Mouse (Mus musculus): Measurements from ENCODE around the gene Ehmt2.
A peak's percentile ranks its signal among the peaks of the same experiment; 100 is the strongest.
"Not testable (repeated sequence)": the region's sequence is repeated elsewhere in the genome, so short reads cannot be mapped to it uniquely, and the experiment has no call there.

Ehmt2 gene

GRCm38 (mm10) chr17:34953258-34953657 is 55.0 kb downstream of the Ehmt2 start:
- DNase-seq (ENCODE audit: low spot score in 2 of 2): no peak

GRCm38 (mm10) chr17:34953904-34954303 is 55.6 kb downstream of the Ehmt2 start:
- DNase-seq (ENCODE audit: low spot score in 2 of 2): no peak

GRCm38 (mm10) chr17:34954831-34955230 is 56.6 kb downstream of the Ehmt2 start:
- no peak for DNase-seq (ENCODE audit: low spot score in 2 of 2)

- no peak for DNase-seq (ENCODE audit: low spot score in 2 of 2)
These were observed 57.6 kb downstream of the Ehmt2 start for GRCm38 (mm10) chr17:34955884-34956283.

GRCm38 (mm10) chr17:34956340-34956739 is 58.1 kb downstream of the Ehmt2 start:
- no peak for DNase-seq (ENCODE audit: low spot score in 2 of 2)

- not testable (repeated sequence) for DNase-seq (ENCODE audit: low spot score in 2 of 2)
These were observed 59.0 kb downstream of the Ehmt2 start for GRCm38 (mm10) chr17:34957291-34957690.

- not testable (repeated sequence) for DNase-seq (ENCODE audit: low spot score in 2 of 2)
These were observed 59.7 kb downstream of the Ehmt2 start for GRCm38 (mm10) chr17:34957966-34958365.

- DNase-seq (ENCODE audit: low spot score in 2 of 2): not testable (repeated sequence)
These were observed 60.5 kb downstream of the Ehmt2 start for GRCm38 (mm10) chr17:34958734-34959129.

GRCm38 (mm10) chr17:34959130-34959778 is 61.0 kb downstream of the Ehmt2 start, which contains the start of gene Hspa1b:
Hspa1b (minus strand) TSS chr17:34959238.
- DNase-seq (ENCODE audit: low spot score in 2 of 2): peak; percentile 66 to 71

GRCm38 (mm10) chr17:34959881-34960515 is 61.7 kb downstream of the Ehmt2 start:
- DNase-seq (ENCODE audit: low spot score in 2 of 2): no peak

GRCm38 (mm10) chr17:34960702-34961493 is 62.6 kb downstream of the Ehmt2 start:
- DNase-seq (ENCODE audit: low spot score in 2 of 2): no peak

GRCm38 (mm10) chr17:34962125-34962524 is 63.9 kb downstream of the Ehmt2 start:
- no peak for DNase-seq (ENCODE audit: low spot score in 2 of 2)

GRCm38 (mm10) chr17:34962841-34963240 is 64.6 kb downstream of the Ehmt2 start:
- no peak for DNase-seq (ENCODE audit: low spot score in 2 of 2)
